In genomic region chr8:86561737-86562136, GRCm38 (mm10) we compare ENCODE assay signal across 21 mouse cellular contexts. TPM values are rescaled to one million over a fixed set of nuclear protein-coding genes. Genes with fewer than 3 reads are reported as not detected.
DNase-seq lines count a peak whose midpoint lies in the region; ATAC-seq and TF ChIP-seq lines count a peak whose summit lies in the region.
"Had no signal": no experiment of that assay in that cellular context is flagged by ENCODE, and none has a peak within 500 bp of the region (broad histone marks: within the 10 kb centered on the region; RNA-seq: fewer than 3 reads in every experiment).

No protein-coding gene starts in this region.

- no peak overlapping the region for H3K4me3 ChIP-seq in forebrain, embryonic 12.5 days (replicated peaks)
- H3K4me3 ChIP-seq in forebrain, embryonic 11.5 days (ENCODE audit: low read depth, low read length), result no peak overlapping the region
- no peak overlapping the region for H3K4me3 ChIP-seq in limb, embryonic 14.5 days (replicated peaks; ENCODE audit: low read length)
- H3K4me3 ChIP-seq in limb, embryonic 10.5 days, result no peak overlapping the region
- H3K4me3 ChIP-seq in forebrain, embryonic 15.5 days, result no peak overlapping the region
- H3K4me3 ChIP-seq: heart, embryonic 13.5 days; hindbrain, embryonic 13.5 days; midbrain, embryonic 12.5 days had no signal

- 36% methylated on average over 1 of the region's 1 CpGs for WGBS in forebrain, embryonic 12.5 days
- WGBS in forebrain, embryonic 11.5 days, result 38% methylated on average over 1 of the region's 1 CpGs
- WGBS in limb, embryonic 14.5 days, result 29% methylated on average over 1 of the region's 1 CpGs
- 68% methylated on average over 1 of the region's 1 CpGs for WGBS in limb, embryonic 10.5 days
- 15% methylated on average over 1 of the region's 1 CpGs for WGBS in forebrain, embryonic 15.5 days

- no peak overlapping the region for H3K9ac ChIP-seq in forebrain, embryonic 12.5 days
- H3K9ac ChIP-seq in forebrain, embryonic 11.5 days (ENCODE audit: low read length), result no peak overlapping the region
- H3K9ac ChIP-seq in limb, embryonic 14.5 days (ENCODE audit: low read depth, low read length, severe bottlenecking), result no peak overlapping the region
- no peak overlapping the region for H3K9ac ChIP-seq in forebrain, embryonic 15.5 days (replicated peaks)
- H3K9ac ChIP-seq: heart, embryonic 13.5 days; hindbrain, embryonic 13.5 days; liver, postnatal 0 days; midbrain, embryonic 12.5 days had no signal

- no peaks in the 10 kb centered on the region for H3K27me3 ChIP-seq in forebrain, embryonic 12.5 days
- no peaks in the 10 kb centered on the region for H3K27me3 ChIP-seq in forebrain, embryonic 11.5 days (ENCODE audit: control insufficient read depth, insufficient read depth, low read length)
- H3K27me3 ChIP-seq in limb, embryonic 14.5 days (ENCODE audit: control insufficient read depth, insufficient read depth, low read length), result no peaks in the 10 kb centered on the region
- no peaks in the 10 kb centered on the region for H3K27me3 ChIP-seq in limb, embryonic 10.5 days (ENCODE audit: low read depth, poor library complexity, severe bottlenecking)
- no peaks in the 10 kb centered on the region for H3K27me3 ChIP-seq in forebrain, embryonic 15.5 days
- H3K27me3 ChIP-seq: heart, embryonic 13.5 days; hindbrain, embryonic 13.5 days; midbrain, embryonic 12.5 days had no signal

- H3K9me3 ChIP-seq in forebrain, embryonic 12.5 days, result no peaks in the 10 kb centered on the region
- no peaks in the 10 kb centered on the region for H3K9me3 ChIP-seq in forebrain, embryonic 11.5 days (ENCODE audit: control insufficient read depth, low read length)
- H3K9me3 ChIP-seq in limb, embryonic 14.5 days (ENCODE audit: control insufficient read depth, low read length), result no peaks in the 10 kb centered on the region
- no peaks in the 10 kb centered on the region for H3K9me3 ChIP-seq in limb, embryonic 10.5 days (replicated peaks)
- no peaks in the 10 kb centered on the region for H3K9me3 ChIP-seq in forebrain, embryonic 15.5 days
- H3K9me3 ChIP-seq: G1E; heart, embryonic 13.5 days; hindbrain, embryonic 13.5 days; midbrain, embryonic 12.5 days had no signal

- 0 out of 2 replicates have a peak, but pooled peaks cover 11% of the 10 kb centered on the region for H3K4me1 ChIP-seq in forebrain, embryonic 12.5 days
- H3K4me1 ChIP-seq in forebrain, embryonic 11.5 days (replicated peaks; ENCODE audit: control insufficient read depth, insufficient read depth, low read length), result no peaks in the 10 kb centered on the region; the same call in 1 of the 2 replicates
- peaks cover 6% of the 10 kb centered on the region; the same call in 1 of the 2 replicates for H3K4me1 ChIP-seq in limb, embryonic 14.5 days (ENCODE audit: control insufficient read depth, insufficient read depth, low read length)
- H3K4me1 ChIP-seq in limb, embryonic 10.5 days, result no peaks in the 10 kb centered on the region
- H3K4me1 ChIP-seq in forebrain, embryonic 15.5 days, result no peaks in the 10 kb centered on the region
- H3K4me1 ChIP-seq: hindbrain, embryonic 13.5 days had no signal

- no peak for TF ChIP-seq POLR2A in limb, embryonic 14.5 days (IDR thresholded peaks at IDR 0.05; ENCODE audit: borderline replicate concordance, extremely low read depth, insufficient read depth, insufficient read length)

- ATAC-seq in forebrain, embryonic 12.5 days (ENCODE audit: low FRiP score), result no peak
- no peak for ATAC-seq in forebrain, embryonic 11.5 days (replicated peaks; ENCODE audit: low FRiP score)
- ATAC-seq in limb, embryonic 14.5 days (ENCODE audit: low FRiP score, low read depth), result no peak
- ATAC-seq in forebrain, embryonic 15.5 days (replicated peaks), result no peak
- ATAC-seq: inflammation-experienced regulatory T-cells, adult 6 months; liver, postnatal 0 days had no signal

- H3K27ac ChIP-seq in forebrain, embryonic 12.5 days, result peak overlapping the region; percentile 11; the same call in 1 of the 2 replicates
- no peak overlapping the region for H3K27ac ChIP-seq in forebrain, embryonic 11.5 days (ENCODE audit: low read depth, low read length)
- H3K27ac ChIP-seq in limb, embryonic 14.5 days (replicated peaks; ENCODE audit: low read depth, low read length), result peak overlapping the region; percentile 45
- no peak overlapping the region for H3K27ac ChIP-seq in limb, embryonic 10.5 days
- H3K27ac ChIP-seq in forebrain, embryonic 15.5 days (replicated peaks), result peak overlapping the region; percentile 6; the same call in 1 of the 2 replicates
- H3K27ac ChIP-seq: heart, embryonic 13.5 days; hindbrain, embryonic 13.5 days; midbrain, embryonic 12.5 days had no signal

- H3K4me2 ChIP-seq in forebrain, embryonic 12.5 days, result no peak overlapping the region
- no peak overlapping the region for H3K4me2 ChIP-seq in forebrain, embryonic 11.5 days (ENCODE audit: low read depth, low read length, severe bottlenecking)
- H3K4me2 ChIP-seq in limb, embryonic 14.5 days (replicated peaks; ENCODE audit: low read depth, low read length, severe bottlenecking), result no peak overlapping the region
- H3K4me2 ChIP-seq in forebrain, embryonic 15.5 days (replicated peaks), result no peak overlapping the region
- H3K4me2 ChIP-seq: heart, embryonic 13.5 days; hindbrain, embryonic 13.5 days; midbrain, embryonic 12.5 days had no signal

- DNase-seq in forebrain, embryonic 11.5 days (ENCODE audit: low spot score), result no peak
- DNase-seq in limb, embryonic 14.5 days (ENCODE audit: low spot score), result peak; percentile 29
- DNase-seq in limb, embryonic 10.5 days (ENCODE audit: low spot score), result no peak
- peak; percentile 88 for DNase-seq in Muller cell, postnatal 12 days (ENCODE audit: inconsistent ontology term)
- no peak for DNase-seq in neural tube, embryonic 10.5 days (ENCODE audit: extremely low spot score, low spot score)
- no peak for DNase-seq in urinary bladder, postnatal 10 days (ENCODE audit: low spot score)
- DNase-seq: adrenal gland, adult 2 months; cerebellum, adult 8-10 months; kidney, adult 8-10 months; liver, postnatal 0 days; lung, postnatal 36 days; right cerebral cortex, postnatal 14 days; thymus, adult 2 months had no signal

- no peaks in the 10 kb centered on the region for H3K36me3 ChIP-seq in forebrain, embryonic 12.5 days (replicated peaks)
- no peaks in the 10 kb centered on the region for H3K36me3 ChIP-seq in forebrain, embryonic 11.5 days (ENCODE audit: control insufficient read depth, insufficient read depth, low read length)
- H3K36me3 ChIP-seq in limb, embryonic 14.5 days (ENCODE audit: control insufficient read depth, insufficient read depth, low read length), result no peaks in the 10 kb centered on the region
- no peaks in the 10 kb centered on the region for H3K36me3 ChIP-seq in limb, embryonic 10.5 days
- H3K36me3 ChIP-seq in forebrain, embryonic 15.5 days, result no peaks in the 10 kb centered on the region
- H3K36me3 ChIP-seq: G1E; heart, embryonic 13.5 days; hindbrain, embryonic 13.5 days; midbrain, embryonic 12.5 days had no signal

RNA-seq across cellular contexts. Expression of gene Abcc12, which starts 18.7 kb away (rescaled TPM):
- 0.26 TPM in 1 of 2 replicates, not detected in the other for polyA plus RNA-seq in forebrain, embryonic 12.5 days (2016; fragmentation: Nextera tagmentation; extraction: Ambion mirVana)
- polyA plus RNA-seq in forebrain, embryonic 11.5 days (2014; fragmentation: Nextera tagmentation; extraction: Ambion mirVana), result 0.11 TPM in 2 replicates
- polyA plus RNA-seq in limb, embryonic 14.5 days (2012; rRNA removed), result 0.73 and 0.78 TPM in 2 replicates
- polyA plus RNA-seq in limb, embryonic 14.5 days (2014; fragmentation: Nextera tagmentation; extraction: Ambion mirVana), result 0.12 and 0.32 TPM in 2 replicates
- 0.04 and 0.16 TPM in 2 replicates for polyA plus RNA-seq in limb, embryonic 10.5 days (2016; fragmentation: Nextera tagmentation; extraction: Ambion mirVana)
- 0.18 and 0.23 TPM in 2 replicates for polyA plus RNA-seq in forebrain, embryonic 15.5 days (2015; fragmentation: Nextera tagmentation; extraction: Ambion mirVana)
- polyA plus RNA-seq: embryonic facial prominence, embryonic 11.5 days; heart, embryonic 13.5 days; inflammation-experienced regulatory T-cells, adult 6 months; liver, postnatal 0 days had no signal

Comparison
In these comparisons a context has a peak if more than half of its experiments do, and no peak if none do; other contexts are left out.
1. H3K27ac ChIP-seq: peak in forebrain, embryonic 12.5 days (single experiment), limb, embryonic 14.5 days (single experiment) and forebrain, embryonic 15.5 days (single experiment); none in forebrain, embryonic 11.5 days (single experiment) and limb, embryonic 10.5 days (single experiment).
2. DNase-seq: peak in limb, embryonic 14.5 days (single experiment) and Muller cell, postnatal 12 days (single experiment); none in forebrain, embryonic 11.5 days (single experiment), limb, embryonic 10.5 days (single experiment), neural tube, embryonic 10.5 days (single experiment) and urinary bladder, postnatal 10 days (single experiment).